Mouse (Mus musculus) layer of hippocampus, adult 2 months (tissue): ENCODE measurements around the gene Il17rd. TPM values are rescaled to one million over a fixed set of nuclear protein-coding genes. Genes with fewer than 3 reads are reported as not detected.

ENCODE experiments used
- DNase-seq, 2 experiments: peaks; one replicate each; pipeline ENCODE4 v3.0.0; 2022; ENCODE audit warnings: low spot score in 2 of 2
- H3K27ac ChIP-seq: fragments of 200-600 bp; 2 replicates; pipeline ENCODE4 v1.8.1; 2022
- H3K4me3 ChIP-seq: fragments of 200-600 bp; 2 replicates; pipeline ENCODE4 v1.8.1; 2022; ENCODE audit warnings: mild to moderate bottlenecking
- CTCF ChIP-seq: fragments of 200-600 bp; conservative IDR thresholded peaks from 2 replicates; pipeline ENCODE4 v1.8.1; 2022; ENCODE audit warnings: antibody characterized with exemption, mild to moderate bottlenecking, moderate library complexity
- long read RNA-seq, 2 experiments: library from polyadenylated mRNA; stranded (forward); transcript quantifications; one replicate each; pipeline ENCODE4 v2.0.0; 2021; ENCODE audit warnings: borderline mapping rate in 2 of 2
- total RNA-seq, 2 experiments: library from RNA; stranded (reverse); gene quantifications; 2 replicates each; pipeline ENCODE4 v1.2.3; 2021

Gene Il17rd
- total RNA-seq, result 1 to 10 TPM; 2.8 to 3.2 TPM
- long read RNA-seq, experiment 1, result 0 reads
- long read RNA-seq, experiment 2, result 0 reads

GRCm38 (mm10) chr14:27038783-27039182 lies at the start of gene Il17rd:
Gene Il17rd, plus strand, starts transcription at chr14:27038941.
- TF ChIP-seq CTCF, result no peak; the same call in 1 of the 2 replicates
- H3K4me3 ChIP-seq, result peak within 1 kb of the TSS; percentile 71
- peak within 1 kb of the TSS; percentile 87 for H3K27ac ChIP-seq
- DNase-seq, result peak; percentile 81 to 88

- DNase-seq, result no peak
- Histone ChIP-seq H3K4me3 (no peak overlapping the region), H3K27ac (no peak overlapping the region)
- TF ChIP-seq CTCF, result no peak
These were observed 47.1 kb upstream of the Il17rd start for GRCm38 (mm10) chr14:26991622-26992021.

- no peak for DNase-seq
- no peak overlapping the region for H3K27ac ChIP-seq
- H3K4me3 ChIP-seq, result no peak overlapping the region
- no peak for TF ChIP-seq CTCF
These were observed 45.3 kb upstream of the Il17rd start for GRCm38 (mm10) chr14:26993427-26993826.

GRCm38 (mm10) chr14:26994211-26994741 lies 44.5 kb upstream of the Il17rd start, which contains the start of gene Hesx1:
Gene Hesx1, plus strand, starts transcription at chr14:26994416.
- Histone ChIP-seq H3K27ac (no peak within 1 kb of the TSS), H3K4me3 (peak within 1 kb of the TSS; percentile 44)
- no peak for DNase-seq
- TF ChIP-seq CTCF, result peak; percentile 63

- TF ChIP-seq CTCF, result no peak
- DNase-seq, result no peak
- H3K27ac ChIP-seq, result no peak overlapping the region
These were observed 42.5 kb upstream of the Il17rd start for GRCm38 (mm10) chr14:26996257-26996656.

GRCm38 (mm10) chr14:27000386-27000785 lies 38.4 kb upstream of the Il17rd start:
- no peak overlapping the region for H3K27ac ChIP-seq
- TF ChIP-seq CTCF, result no peak
- no peak overlapping the region for H3K4me3 ChIP-seq
- DNase-seq, result no peak

More at GRCm38 (mm10) chr14:26996257-26996656, 42.5 kb upstream of the Il17rd start:
- H3K4me3 ChIP-seq, result no peak overlapping the region

GRCm38 (mm10) chr14:27004906-27005305 lies 33.8 kb upstream of the Il17rd start:
- Histone ChIP-seq H3K4me3 (no peak overlapping the region), H3K27ac (no peak overlapping the region)
- DNase-seq, result no peak
- no peak for TF ChIP-seq CTCF

- TF ChIP-seq CTCF, result no peak
- H3K4me3 ChIP-seq, result no peak overlapping the region
- no peak overlapping the region for H3K27ac ChIP-seq
- no peak for DNase-seq
These were observed 32.8 kb upstream of the Il17rd start for GRCm38 (mm10) chr14:27005937-27006336.

GRCm38 (mm10) chr14:27011561-27011960 lies 27.2 kb upstream of the Il17rd start:
- 0 out of 2 replicates have a peak, but pooled peaks have one; percentile 16 for TF ChIP-seq CTCF
- H3K27ac ChIP-seq, result no peak overlapping the region
- DNase-seq, result no peak

GRCm38 (mm10) chr14:27013658-27014057 lies 25.1 kb upstream of the Il17rd start:
- DNase-seq, result no peak
- Histone ChIP-seq H3K27ac (no peak overlapping the region), H3K4me3 (no peak overlapping the region)
- TF ChIP-seq CTCF, result no peak

More at GRCm38 (mm10) chr14:27011561-27011960, 27.2 kb upstream of the Il17rd start:
- H3K4me3 ChIP-seq, result no peak overlapping the region

GRCm38 (mm10) chr14:27017936-27018335 lies 20.8 kb upstream of the Il17rd start:
- Histone ChIP-seq H3K27ac (no peak overlapping the region), H3K4me3 (no peak overlapping the region)
- no peak for TF ChIP-seq CTCF
- no peak for DNase-seq

- Histone ChIP-seq H3K4me3 (no peak overlapping the region), H3K27ac (no peak overlapping the region)
- no peak for TF ChIP-seq CTCF
- DNase-seq, result no peak
These were observed 18.9 kb upstream of the Il17rd start for GRCm38 (mm10) chr14:27019850-27020249.

- Histone ChIP-seq H3K27ac (no peak overlapping the region), H3K4me3 (no peak overlapping the region)
- peak in 1 of 2 experiments; percentile 27 for DNase-seq
- TF ChIP-seq CTCF, result peak; percentile 77
These were observed 15.9 kb upstream of the Il17rd start for GRCm38 (mm10) chr14:27022876-27023275.

GRCm38 (mm10) chr14:27024664-27025063 lies 14.1 kb upstream of the Il17rd start:
- TF ChIP-seq CTCF, result no peak
- Histone ChIP-seq H3K4me3 (no peak overlapping the region), H3K27ac (no peak overlapping the region)
- DNase-seq, result no peak

GRCm38 (mm10) chr14:27029771-27030173 lies 9.0 kb upstream of the Il17rd start:
- Histone ChIP-seq H3K4me3 (no peak overlapping the region), H3K27ac (no peak overlapping the region; the same call in 1 of the 2 replicates)
- TF ChIP-seq CTCF, result peak; percentile 95
- DNase-seq, result peak; percentile 51 to 66
